Mouse (Mus musculus) lung, embryonic 15.5 days (tissue): Measurements from ENCODE around the gene Ints7. TPM values are rescaled to one million over a fixed set of nuclear protein-coding genes. Genes with fewer than 3 reads are reported as not detected.

ENCODE experiments used
- ATAC-seq: fragments of 200-750 bp; cut with Nextera tagmentation; 2 replicates; pipeline ENCODE4 v1.8.0; 2017; ENCODE audit warnings: moderate number of reproducible peaks, borderline replicate concordance; ENCODE audit not compliant: low FRiP score, low TSS enrichment; ENCODE audit errors: extremely low read depth
- H3K27ac ChIP-seq: fragments of 300-500 bp; sonication (generic); 2 replicates; pipeline ENCODE4 v1.5.1; 2015; ENCODE audit warnings: moderate library complexity, mild to moderate bottlenecking, inconsistent platforms
- H3K27me3 ChIP-seq: fragments of 300-500 bp; sonication (generic); 2 replicates; pipeline ENCODE4 v1.6.1; 2015; ENCODE audit warnings: inconsistent platforms
- H3K36me3 ChIP-seq: fragments of 300-500 bp; sonication (generic); 2 replicates; pipeline ENCODE4 v1.6.1; 2015; ENCODE audit warnings: inconsistent platforms
- H3K4me1 ChIP-seq: fragments of 300-500 bp; sonication (generic); 2 replicates; pipeline ENCODE4 v1.6.1; 2015; ENCODE audit warnings: inconsistent platforms
- H3K4me2 ChIP-seq: fragments of 300-500 bp; sonication (generic); 2 replicates; pipeline ENCODE4 v1.6.1; 2015; ENCODE audit warnings: inconsistent platforms, mild to moderate bottlenecking, moderate library complexity
- H3K4me3 ChIP-seq: fragments of 300-500 bp; sonication (generic); 2 replicates; pipeline ENCODE4 v1.5.1; 2015; ENCODE audit warnings: mild to moderate bottlenecking, inconsistent platforms
- H3K9ac ChIP-seq: fragments of 300-500 bp; sonication (generic); 2 replicates; pipeline ENCODE4 v1.6.1; 2015; ENCODE audit warnings: inconsistent platforms
- H3K9me3 ChIP-seq: fragments of 300-500 bp; sonication (generic); 2 replicates; pipeline ENCODE4 v1.6.1; 2016; ENCODE audit warnings: inconsistent platforms
- WGBS: fragments of 180-500 bp; shearing (Covaris S2); methylation state at CpG from one replicate; pipeline ENCODE4 v1.1.7; 2015; 5-methylcytosine and 5-hydroxymethylcytosine counted together
- polyA plus RNA-seq: library from polyadenylated mRNA; unstranded; fragments of >200 nt; fragmentation: Nextera tagmentation; extraction: Ambion mirVana; gene quantifications from 2 replicates; pipeline ENCODE4 v1.2.1, GENCODE M21; 2015

The Ints7 gene
- polyA plus RNA-seq, 1 experiment from 2014 or later = 56.3 TPM

- no peak for ATAC-seq
- Histone ChIP-seq H3K4me3 (no peak overlapping the region), H3K9me3 (no peaks in the 10 kb centered on the region), H3K9ac (no peak overlapping the region), H3K27ac (peak overlapping the region; percentile 25; the same call in 1 of the 2 replicates), H3K4me1 (0 out of 2 replicates have a peak, but pooled peaks cover 6% of the 10 kb centered on the region), H3K36me3 (no peaks in the 10 kb centered on the region), H3K4me2 (no peak overlapping the region), H3K27me3 (no peaks in the 10 kb centered on the region)
- WGBS = 55% methylated on average over 6 of the region's 6 CpGs
These were observed 88.2 kb downstream of the Ints7 start for GRCm38 (mm10) chr1:191663603-191664002.

GRCm38 (mm10) chr1:191666351-191666750 is 90.9 kb downstream of the Ints7 start:
- H3K36me3 ChIP-seq = no peaks in the 10 kb centered on the region

DNA sequence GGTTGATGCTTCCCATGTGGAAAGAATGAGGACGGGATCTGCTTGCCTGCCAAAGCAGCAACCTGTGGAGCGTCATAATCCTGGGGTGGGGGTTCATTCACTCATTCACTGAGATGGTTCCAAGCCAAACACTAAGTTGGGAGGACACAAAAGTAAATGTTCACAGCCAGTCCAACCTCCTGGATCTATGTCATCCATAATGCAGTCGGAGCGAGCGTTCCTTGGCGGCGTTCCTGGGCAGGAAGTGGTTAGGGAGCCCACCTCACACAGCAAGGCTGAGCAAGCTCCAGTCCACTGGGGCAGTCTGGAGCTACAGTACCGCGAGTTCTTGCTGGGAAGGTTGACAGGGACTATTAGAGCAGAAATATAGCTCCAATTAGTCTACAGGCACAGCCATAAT is 92.6 kb downstream of the Ints7 start:
- H3K27ac ChIP-seq = no peak overlapping the region
- H3K27me3 ChIP-seq = no peaks in the 10 kb centered on the region
- no peak overlapping the region for H3K4me2 ChIP-seq
- no peaks in the 10 kb centered on the region for H3K9me3 ChIP-seq
- no peak for ATAC-seq
- no peak overlapping the region for H3K4me3 ChIP-seq
- no peaks in the 10 kb centered on the region for H3K4me1 ChIP-seq
- no peaks in the 10 kb centered on the region for H3K36me3 ChIP-seq
- WGBS = 78% methylated on average over 9 of the region's 9 CpGs
- no peak overlapping the region for H3K9ac ChIP-seq

More at GRCm38 (mm10) chr1:191666351-191666750, 90.9 kb downstream of the Ints7 start:
- Histone ChIP-seq H3K9me3 (no peaks in the 10 kb centered on the region), H3K27me3 (no peaks in the 10 kb centered on the region), H3K4me3 (no peak overlapping the region), H3K4me1 (0 out of 2 replicates have a peak, but pooled peaks cover 6% of the 10 kb centered on the region), H3K27ac (no peak overlapping the region), H3K4me2 (no peak overlapping the region), H3K9ac (no peak overlapping the region)
- no peak for ATAC-seq
- 76% methylated on average over 11 of the region's 11 CpGs for WGBS

Other genes with a start within 250 kb of the Ints7 start
- 21.5 and 22.7 TPM in 2 replicates for gene Tmem206, start 249.7 kb upstream of the Ints7 start, polyA plus RNA-seq
- 27.1 and 32.2 TPM in 2 replicates for gene Ppp2r5a, start 172.4 kb upstream of the Ints7 start, polyA plus RNA-seq
- 57.8 and 59.6 TPM in 2 replicates for gene Dtl, start 92 bp upstream of the Ints7 start, polyA plus RNA-seq
- gene Lpgat1, start 142.2 kb downstream of the Ints7 start, polyA plus RNA-seq = 25.1 and 27.0 TPM in 2 replicates
- 49.6 and 53.9 TPM in 2 replicates for gene Nek2, start 245.8 kb downstream of the Ints7 start, polyA plus RNA-seq